Mouse (Mus musculus) testis, postnatal 14 days (tissue): ENCODE measurements around the gene Bex3.
"Not testable (repeated sequence)": the region's sequence is repeated elsewhere in the genome, so short reads cannot be mapped to it uniquely, and the experiment has no call there.

ENCODE experiments used
- DNase-seq: peaks from one replicate; pipeline ENCODE4 v3.0.0; 2021; ENCODE audit warnings: low spot score

The Bex3 gene

DNA sequence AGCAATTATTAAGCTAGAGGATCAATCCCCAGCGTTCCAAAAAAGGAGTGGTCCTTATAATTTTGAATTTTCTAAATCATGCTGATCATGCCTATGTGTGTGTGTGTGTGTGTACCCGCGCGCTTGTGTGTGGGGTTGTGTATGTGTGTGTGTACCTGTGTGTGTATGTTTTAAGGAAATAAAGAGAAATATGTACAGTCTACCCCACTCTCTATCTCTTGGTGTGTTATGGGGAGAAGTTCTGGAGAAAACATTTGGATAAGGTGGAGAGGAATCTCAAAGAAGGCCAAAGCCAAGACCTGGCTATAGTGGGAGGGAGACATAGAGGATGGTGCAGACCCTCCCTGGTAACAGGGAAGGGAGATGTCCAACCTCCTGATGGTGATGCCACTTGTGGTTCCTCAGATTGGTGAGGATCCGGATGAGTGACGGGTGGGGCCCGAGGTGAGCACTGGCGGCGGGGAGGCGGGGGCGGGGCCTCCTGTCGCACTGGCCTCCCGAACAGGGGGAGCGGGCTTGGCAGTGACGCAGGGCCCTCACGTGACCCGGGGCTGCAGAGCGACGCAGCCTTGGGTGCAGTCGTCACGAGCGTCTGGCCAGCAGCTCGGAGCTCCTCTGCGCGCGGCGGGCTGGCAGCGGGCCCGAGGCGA, at the start of gene Bex3:
Gene Bex3, plus strand, starts transcription at position 511 of the 650 bp plus-strand sequence.
- DNase-seq: peak; percentile 32

- DNase-seq: no peak
These were observed 46.3 kb upstream of the Bex3 start for GRCm38 (mm10) chrX:136223714-136224113.

GRCm38 (mm10) chrX:136227768-136228167, 42.3 kb upstream of the Bex3 start:
- DNase-seq: no peak

GRCm38 (mm10) chrX:136238118-136238517, 31.9 kb upstream of the Bex3 start:
- no peak for DNase-seq

DNA sequence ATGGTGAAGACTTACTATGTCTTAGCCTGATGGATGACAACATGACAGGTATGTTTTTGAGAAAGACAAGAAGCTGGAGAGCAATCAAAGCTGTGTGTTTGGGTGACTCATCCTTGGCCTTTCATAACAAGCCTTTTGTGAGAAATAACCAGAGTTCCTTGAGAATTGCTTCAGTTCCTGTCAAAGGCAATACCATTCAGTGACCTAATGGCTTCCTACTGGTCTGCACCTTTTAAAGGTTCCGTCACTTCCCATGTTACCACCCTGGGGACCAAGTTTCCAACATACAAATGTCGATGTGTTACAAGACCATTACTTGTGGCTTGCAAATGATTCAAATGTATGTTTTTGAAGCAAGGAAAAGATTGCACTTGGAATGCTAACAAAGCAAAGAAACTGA, 26.9 kb upstream of the Bex3 start:
- DNase-seq: no peak

DNA sequence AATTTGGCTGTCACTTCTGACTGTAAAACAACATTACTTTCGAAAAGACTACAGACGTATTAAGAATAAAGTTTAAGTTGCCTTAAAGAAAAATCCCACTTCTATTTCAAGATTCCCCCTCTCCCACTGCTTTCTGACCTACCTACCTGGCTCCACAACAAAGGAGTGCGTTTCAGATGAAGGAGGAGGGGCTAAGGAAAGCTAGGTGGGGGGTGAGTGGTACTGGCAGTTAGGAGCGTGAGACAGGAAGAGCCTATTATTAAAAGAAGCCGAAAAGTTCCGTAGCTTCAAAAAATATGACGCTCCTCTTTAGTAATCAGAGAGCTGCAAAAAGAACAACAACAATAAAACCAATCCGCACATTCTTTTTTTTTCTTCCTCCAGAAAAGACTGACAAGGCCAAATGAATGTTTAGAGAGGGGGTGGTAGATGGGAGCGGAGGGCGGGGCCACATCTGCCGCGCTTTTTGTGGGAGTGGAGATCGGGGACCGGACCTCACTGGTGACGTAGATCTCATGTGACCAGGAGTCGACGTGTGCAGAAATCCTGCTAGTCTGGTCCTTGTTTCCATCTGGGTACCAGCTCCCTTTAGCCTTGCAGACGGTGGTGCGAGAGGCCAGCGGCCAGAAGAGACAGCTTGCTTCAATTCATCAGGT, 25.4 kb upstream of the Bex3 start, which contains the start of gene Tceal9:
Gene Tceal9, plus strand, starts transcription at position 506 of the 656 bp plus-strand sequence.
- peak; percentile 79 for DNase-seq

GRCm38 (mm10) chrX:136245521-136246071, 24.5 kb upstream of the Bex3 start:
- DNase-seq: peak; percentile 12

- peak; percentile 27 for DNase-seq
These were observed 21.2 kb upstream of the Bex3 start for GRCm38 (mm10) chrX:136248811-136249210.

DNA sequence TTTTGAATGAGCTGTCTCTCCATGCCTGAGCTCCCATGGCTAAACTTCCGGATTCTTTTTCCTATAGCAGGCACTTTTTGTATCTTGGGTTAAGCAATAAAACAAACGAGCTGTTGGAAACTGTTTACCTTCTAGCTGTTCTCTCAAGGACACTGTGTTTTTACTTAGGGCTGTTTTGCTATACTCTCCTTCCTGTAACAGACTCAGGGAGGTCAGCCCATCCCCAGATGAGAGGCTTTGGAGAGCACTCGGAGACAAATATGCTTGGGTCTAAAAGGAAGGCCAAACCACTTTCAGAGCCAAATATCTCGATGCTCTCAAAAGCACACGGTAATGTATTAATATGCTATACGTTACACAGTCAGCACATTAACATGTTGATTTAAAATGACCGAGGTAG, 20.4 kb upstream of the Bex3 start:
- DNase-seq: no peak

DNA sequence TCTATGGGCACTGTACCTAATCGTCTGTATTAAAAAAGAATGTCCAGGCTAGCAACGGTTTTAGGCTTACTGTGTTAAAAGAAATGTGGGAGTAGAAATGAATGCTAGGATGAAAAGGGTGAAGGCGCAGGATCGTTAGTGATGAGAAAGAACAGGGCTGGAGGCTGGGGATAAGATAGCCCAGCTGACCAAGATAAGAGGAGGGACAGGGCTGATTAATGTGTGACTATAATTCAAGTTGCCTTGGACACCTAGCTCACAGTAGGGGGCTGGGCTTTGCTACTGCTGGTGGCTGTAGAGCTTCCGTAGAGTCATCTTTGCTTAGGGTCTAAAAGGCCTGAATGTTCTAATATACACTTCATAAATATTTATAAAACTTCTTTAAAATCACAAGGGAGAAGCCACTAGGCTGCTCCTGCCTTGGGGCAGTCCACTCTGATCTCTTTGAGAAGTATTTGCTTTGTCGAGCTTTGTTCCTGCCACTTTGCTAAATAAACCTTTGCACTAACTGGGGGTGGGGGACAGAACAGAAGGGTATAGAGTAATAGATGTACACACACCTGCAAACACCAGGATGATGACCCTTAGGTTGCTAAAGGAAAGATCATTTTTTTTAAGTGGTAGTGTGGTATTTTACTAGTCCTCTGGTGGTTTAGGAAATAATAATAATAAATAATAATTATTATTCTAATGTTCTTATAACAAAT, 17.9 kb upstream of the Bex3 start:
- no peak for DNase-seq

DNA sequence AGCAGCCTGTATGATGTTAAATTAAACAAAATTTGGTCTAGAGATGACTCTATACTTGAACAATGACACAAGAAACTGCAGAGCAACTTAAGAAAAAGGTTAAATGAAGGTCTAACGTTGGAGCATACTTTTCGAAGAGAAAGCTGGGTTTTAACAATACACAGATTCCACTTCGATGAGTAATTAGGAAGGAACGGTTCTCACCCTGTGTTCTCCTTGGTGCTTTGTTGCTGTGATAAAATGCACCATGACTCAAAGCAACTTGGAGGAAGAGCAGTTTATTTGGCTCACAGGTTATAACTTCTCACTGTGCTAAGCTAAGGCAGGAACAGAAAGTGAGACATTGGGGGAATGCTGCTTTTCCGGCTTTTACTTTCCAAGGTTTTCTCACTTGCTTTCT, 2.3 kb upstream of the Bex3 start:
- DNase-seq: no peak

GRCm38 (mm10) chrX:136268173-136268572, 1.9 kb upstream of the Bex3 start:
- DNase-seq: no peak

DNA sequence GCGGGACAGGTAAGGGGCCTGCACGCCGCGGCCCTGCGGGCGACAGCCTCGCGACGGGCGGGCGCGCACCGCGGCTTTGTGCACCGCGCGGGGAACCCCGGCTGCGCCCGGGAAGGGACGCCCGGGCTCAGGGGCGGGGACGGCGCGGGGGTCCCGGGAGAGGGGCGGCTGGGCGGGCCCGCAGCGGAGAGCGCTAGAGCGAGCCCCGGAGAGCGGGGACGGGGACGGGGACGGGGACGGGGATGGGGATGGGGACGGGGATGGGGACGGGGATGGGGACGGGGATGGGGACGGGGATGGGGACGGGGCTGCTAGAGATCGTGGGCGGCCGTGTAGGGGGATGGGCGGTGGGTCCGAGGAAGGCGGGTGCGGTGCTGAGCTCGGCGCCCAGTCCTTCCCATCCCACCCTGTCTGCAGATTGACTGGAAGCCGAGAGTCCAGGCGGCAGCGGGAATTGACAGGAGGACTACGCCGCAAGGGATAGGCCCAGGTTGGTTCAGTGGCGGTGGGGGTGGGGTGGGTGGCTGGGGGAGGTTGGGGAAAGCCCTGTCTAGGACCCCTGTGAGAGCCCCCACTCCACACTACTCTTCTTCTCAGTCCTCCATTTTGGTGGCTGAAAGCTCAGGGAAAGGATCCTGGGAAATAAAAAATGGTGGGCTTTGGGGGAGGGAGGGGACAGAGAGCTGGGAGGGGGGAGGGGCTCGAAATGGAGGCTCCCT, 499 bp downstream of the Bex3 start:
- not testable (repeated sequence) for DNase-seq

- DNase-seq: no peak
These were observed 4.5 kb downstream of the Bex3 start for GRCm38 (mm10) chrX:136274542-136274941.

DNA sequence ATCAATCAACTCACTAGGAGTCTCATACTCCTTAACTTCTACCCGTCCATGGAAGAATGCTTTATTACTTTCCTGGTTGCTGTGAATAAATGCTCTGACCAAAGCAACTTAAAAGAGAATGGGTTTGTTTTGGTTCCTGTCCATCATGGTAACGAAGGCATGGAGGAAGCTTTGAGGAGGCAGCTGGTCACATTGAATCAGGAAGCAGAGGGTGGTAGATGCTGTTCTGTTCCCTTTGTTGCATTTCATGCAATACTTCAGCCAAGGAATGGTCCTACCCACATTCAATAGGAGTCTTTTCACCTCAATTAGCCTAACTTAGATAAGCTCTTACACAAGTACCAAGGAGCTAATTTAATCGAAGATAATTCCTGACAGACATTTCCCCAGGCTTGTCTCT, 5.3 kb downstream of the Bex3 start:
- DNase-seq: no peak

GRCm38 (mm10) chrX:136277577-136277976, 7.5 kb downstream of the Bex3 start:
- no peak for DNase-seq

DNA sequence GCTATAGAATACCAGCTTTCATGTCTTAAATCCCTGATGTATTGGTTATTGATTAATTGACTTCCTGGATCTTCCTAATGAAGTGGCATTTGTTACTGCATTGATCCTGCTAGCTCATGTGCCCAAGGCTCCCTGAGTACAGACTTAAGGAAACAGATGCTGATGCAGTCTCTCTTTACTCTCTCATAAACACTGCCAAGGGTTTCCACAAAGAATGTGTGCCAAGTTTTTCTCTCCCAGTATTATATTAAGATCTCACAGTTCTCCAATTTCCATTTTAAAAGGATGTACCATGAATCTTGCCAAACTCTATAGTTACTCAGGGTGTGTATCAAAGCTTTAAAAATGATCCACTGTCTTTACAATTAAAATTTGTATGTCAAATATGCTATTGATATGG, 8.3 kb downstream of the Bex3 start:
- no peak for DNase-seq

GRCm38 (mm10) chrX:136279410-136279809, 9.4 kb downstream of the Bex3 start:
- DNase-seq: no peak

- DNase-seq: no peak
These were observed 20.8 kb downstream of the Bex3 start for GRCm38 (mm10) chrX:136290817-136291281.

GRCm38 (mm10) chrX:136304295-136304694, 34.2 kb downstream of the Bex3 start:
- no peak for DNase-seq

DNA sequence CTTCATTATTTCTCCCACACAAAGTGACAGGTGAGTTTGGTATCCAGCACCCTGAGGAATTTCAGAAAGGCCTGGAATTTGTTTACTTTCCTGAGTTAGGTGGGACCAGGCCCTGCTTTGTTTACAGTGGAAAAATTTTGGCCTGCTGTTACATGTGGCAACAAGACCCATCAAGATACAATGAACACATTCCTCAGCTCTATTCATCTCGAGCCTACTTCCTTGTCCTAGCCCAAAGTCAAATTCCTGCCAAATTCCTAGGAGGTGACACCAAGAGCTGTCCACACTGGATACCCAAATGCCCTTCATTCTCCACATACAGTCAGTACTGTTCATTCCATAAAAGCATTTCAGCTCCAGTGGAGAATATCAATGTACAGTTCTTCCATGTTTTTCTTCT, 36.1 kb downstream of the Bex3 start:
- no peak for DNase-seq

DNA sequence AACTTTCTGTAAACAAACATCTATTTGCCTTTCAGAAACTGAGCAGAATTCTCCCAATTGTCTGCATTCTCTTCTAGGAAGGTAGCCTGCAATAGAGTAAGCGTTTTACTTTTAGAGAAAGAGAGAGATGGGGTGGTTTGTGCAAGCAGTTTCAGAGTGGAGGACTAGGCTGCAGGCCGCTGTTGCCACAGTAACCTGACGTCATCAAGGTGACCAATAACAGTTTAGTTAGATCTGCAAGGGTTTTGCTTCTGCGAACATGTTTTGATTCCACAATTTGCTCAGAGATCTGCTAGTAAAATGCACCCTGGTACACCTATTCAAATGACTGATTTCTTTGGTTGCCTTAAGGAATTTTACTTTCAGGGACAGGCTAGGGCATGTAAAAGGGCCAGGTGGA, 43.2 kb downstream of the Bex3 start:
- no peak for DNase-seq
